Mouse (Mus musculus) thymus, postnatal 10 days (tissue): Measurements from ENCODE around the gene Rora.

Experiments used
- DNase-seq, 2 experiments: peaks; one replicate each; pipeline ENCODE4 v3.0.0; 2021; ENCODE audit warnings: low spot score in 2 of 2

Gene Rora

DNA sequence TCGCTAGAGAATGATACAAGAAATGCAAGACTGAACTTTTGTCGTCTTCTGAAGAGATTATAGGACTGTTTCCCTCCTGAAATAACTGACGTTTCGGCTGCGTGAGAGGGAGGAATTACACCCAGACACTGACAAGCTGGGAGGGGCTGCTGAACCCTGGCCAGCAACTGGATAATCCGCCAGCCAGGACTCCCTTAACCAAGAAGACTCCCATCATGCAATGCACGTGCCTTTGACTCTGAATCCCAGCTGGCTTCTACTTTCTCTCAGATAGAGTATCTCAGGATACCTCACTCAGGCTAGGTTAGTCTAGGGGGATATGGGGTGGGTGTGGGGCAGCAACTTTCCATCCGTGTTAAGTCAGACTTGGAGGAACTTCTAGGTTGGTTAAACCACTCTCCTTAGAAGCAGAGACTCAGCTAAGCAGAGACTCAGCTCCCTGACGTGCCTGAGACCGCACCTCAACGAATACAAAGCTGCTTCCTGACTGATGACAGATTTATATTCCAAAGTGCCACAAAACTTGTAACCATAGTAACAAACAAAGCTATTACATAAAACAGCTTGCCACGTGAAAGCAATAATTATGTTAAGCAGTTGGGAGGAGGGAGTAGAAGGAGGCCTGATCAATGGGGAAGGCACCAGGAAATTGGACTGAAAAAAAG lies 302.8 kb downstream of the Rora start:
- DNase-seq, result no peak

DNA sequence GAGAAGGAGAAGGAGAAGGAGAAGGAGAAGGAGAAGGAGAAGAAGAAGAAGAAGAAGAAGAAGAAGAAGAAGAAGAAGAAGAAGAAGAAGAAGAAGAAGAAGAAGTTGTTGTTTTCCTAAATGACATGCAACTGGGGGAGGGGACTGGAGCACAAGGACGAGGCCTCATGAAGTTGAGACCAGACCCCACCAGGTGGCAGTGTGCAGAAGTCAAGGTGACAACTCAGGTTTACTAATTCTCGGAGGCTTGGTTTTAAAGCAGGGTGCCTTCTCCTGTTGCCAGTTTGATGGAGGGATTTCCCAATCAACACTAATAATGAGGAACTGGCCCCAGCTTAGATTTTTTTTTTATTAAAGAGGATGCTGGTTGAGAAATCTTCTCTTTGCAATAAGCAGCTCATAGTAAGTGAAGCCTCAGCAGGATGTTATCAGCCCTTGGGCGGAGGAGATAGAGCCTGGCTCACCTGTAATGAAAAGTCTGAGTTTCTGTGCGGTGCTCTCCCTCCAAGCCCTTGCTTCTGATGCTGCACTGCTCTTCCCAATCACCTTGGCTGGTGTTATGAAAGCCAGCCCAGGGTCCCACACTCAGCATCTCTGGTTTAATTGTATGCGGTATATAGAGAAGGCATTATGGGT lies 303.5 kb downstream of the Rora start:
- peak; percentile 56 to 81 for DNase-seq

DNA sequence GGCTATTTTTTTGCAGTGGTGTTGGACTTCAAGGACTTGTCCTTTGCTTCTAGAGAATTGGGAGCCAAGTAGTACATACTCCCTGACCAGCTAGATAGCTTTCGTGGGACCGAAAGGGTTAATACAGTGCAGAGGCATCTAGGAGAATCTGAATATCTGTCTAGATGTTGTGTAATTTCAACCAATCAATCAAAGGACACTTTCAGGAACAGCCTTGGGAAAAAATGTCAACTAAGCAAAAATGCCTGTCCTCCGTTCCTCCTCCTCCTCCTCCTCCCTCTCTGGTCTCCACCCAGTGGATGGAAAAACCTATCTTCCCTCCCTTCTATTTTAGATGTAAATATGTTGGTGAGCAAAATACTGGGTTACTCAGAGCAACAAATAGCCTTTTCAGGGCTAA lies 304.2 kb downstream of the Rora start:
- no peak for DNase-seq

DNA sequence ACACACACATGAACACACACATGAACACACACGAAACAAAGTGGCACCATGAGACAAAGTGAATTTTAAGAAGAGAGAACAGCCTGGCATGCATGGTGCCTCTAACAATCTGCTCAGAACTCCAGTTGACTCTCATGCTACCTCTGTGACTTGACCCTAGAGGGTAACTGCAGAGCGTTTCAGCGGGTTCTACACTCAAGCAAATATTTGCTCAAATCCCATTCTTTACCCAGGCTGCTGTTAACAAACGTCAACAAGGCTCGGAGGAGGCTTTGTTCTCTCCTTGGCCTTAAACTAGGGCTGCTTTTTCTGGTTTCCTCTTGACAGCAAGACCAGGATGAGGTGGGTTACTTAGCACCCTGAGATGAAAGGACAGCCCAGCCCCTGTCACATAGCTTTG lies 305.3 kb downstream of the Rora start:
- DNase-seq, result no peak

DNA sequence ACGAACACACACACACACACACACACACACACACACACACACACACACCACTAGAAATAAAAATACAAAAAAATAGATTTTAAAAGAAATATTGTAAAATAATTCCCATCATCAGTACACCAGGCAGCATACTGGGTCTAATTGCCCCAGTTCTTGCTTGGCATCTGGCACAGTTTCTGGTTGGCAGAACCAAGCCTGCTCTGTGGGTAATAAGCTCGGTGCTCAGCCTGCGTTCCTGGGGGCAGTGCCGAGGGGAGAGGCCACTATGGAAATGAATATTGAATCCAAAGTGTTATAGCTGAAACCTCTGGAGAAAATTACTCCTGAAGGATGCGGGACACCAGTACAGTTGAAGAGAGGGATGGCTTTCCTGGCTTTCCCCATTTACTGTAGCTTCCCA lies 310.3 kb downstream of the Rora start:
- no peak for DNase-seq

DNA sequence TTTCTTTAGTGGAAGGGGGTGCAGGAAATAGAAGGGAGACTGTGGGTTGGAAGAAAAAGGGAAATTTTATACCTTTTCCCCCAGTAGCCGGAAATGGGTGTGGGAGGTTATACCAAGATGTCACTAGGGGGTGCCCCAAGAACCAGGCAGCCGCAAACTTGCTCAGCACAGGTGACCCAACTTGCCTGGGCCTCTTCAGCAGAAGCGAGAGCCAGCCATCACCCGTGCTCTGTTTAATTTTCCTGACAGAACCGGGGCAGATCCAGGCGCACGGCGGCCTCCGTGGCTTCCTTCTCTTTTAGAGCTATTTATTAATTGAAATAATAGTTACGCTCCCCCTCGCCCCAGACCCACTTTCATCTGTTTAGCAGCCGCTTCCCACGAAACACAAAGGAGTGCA lies 313.0 kb downstream of the Rora start:
- DNase-seq, result peak; percentile 53 to 69

DNA sequence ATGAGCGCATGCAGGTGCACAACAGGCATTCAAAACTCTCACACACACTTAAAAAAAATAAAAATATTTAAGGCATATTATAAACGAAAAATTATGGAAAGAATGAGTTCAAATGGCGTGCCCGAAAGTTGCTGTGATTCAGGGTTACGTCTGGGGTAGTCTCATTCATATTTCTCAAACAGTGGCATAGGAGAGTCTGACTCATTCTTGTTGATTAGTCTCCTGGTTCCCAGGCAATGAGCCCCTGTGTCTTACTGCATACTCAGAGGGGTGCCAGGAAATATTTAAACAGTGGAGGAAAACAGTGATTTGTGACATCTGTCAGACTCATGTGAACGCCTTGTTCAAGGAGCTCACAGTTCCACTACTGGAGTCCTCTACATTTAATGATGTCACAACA lies 316.5 kb downstream of the Rora start:
- DNase-seq, result no peak

DNA sequence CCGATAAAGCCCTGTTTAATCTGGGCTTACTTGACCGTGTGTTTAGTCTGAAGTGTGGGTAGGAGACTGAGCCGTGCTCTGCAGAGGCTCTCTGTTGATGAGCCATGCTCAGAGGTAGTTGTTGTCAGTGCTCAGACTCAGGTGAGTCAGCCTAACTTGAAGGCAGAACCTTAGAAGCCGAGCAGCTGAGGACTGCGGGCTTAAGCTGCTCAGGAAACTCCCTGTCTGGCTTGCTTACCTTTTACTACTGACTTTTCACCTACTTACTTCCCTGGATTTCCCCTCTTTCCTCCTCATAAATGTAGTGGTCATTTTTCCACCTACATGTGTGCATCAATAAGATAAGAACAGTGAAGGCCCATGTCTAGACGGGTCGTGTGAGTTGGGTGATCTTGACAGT lies 318.7 kb downstream of the Rora start:
- no peak for DNase-seq

DNA sequence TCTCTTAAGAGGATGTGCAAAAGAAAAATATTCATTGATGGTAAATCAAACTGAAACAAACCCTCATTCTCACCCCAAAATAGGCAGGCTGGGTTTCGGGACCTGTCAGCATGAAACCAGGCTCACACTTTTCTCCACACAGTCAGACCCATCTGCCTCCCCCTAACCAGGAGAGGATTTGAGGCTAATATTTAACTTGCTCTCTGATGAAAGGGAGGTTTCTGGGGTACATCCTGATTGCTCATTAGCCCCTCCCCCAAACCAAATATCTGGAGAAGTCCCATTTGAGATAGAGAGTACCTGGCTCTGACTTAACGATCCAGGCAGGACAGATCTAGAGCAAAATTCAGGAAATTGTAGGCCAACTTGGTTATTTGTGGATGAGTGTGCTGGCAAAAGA lies 320.9 kb downstream of the Rora start:
- DNase-seq, result no peak

DNA sequence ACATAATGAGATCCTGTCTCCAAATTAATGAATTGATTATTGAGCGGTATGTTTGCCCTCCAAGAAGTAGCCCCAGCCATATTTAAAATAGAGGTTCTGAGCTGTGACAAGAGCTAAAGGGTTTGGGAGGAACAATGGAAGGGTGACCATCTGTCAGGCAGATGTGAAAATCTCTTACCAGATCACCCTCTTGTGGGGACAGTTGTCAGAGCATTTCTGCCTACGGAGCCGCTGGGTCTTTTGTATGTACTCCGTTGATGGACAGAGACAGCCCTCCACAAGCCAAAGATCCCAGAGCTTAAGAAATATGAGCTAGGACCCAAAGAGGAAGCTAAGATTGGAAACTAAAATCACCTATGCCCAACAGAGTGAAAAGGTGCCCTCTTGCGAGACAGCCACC lies 322.6 kb downstream of the Rora start:
- DNase-seq, result no peak

DNA sequence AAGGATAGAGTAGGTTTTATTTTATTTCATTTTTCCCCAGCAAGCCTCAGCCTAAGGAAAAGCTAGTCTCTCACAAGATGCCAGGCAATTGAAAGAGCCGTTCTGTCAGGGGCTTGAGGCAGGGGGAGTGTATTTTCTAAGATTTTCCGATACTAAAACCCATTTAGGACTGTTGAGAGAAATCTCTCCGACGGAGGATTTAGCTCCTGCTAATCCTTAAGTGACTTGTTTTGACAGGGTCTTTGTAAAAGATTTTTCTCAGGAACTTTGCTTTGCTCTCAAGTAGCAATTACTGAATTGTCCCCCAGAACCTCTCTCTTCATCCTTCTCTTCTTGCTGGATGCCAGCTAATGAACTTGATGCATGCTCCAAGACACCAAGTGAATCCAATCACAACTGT lies 323.3 kb downstream of the Rora start:
- DNase-seq, result no peak

DNA sequence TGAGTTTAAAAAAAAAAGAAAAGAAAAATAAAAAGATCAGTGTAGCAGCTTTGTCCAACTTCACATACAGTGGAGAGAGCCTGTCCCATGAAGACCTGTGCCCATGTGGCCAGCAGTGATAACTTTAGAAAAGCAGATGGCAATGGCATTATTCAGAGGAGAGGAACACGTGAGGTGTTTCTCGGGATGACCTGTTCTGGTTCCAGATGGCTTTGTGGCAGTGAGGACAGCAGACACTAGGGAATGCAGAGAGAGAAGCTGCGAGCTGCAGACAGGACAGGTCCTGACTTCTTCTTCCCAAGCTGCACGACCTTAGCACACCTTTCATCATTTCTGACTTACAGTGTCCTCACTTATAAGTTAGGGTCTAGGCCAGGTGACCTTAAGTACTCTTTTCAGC lies 325.1 kb downstream of the Rora start:
- no peak for DNase-seq

DNA sequence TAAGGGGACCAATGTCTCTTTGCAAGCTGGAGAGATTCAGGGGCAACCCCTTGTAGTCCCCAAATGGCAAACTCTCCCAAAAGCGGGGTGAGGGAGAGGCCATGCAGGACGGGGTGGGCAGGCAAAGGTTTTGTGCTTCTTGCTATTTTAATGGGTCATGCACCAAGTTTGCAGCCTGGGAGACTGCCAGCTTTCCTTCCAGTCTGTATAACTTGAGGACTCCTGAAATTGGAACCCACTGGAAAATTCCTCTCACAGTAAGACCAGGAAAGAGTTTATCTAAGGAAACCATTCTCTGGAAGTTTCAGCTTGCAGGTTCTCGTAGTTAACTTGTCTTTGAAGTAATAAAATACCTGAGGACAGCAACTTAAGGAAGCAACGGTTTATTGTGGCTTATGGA lies 326.5 kb downstream of the Rora start:
- no peak for DNase-seq

DNA sequence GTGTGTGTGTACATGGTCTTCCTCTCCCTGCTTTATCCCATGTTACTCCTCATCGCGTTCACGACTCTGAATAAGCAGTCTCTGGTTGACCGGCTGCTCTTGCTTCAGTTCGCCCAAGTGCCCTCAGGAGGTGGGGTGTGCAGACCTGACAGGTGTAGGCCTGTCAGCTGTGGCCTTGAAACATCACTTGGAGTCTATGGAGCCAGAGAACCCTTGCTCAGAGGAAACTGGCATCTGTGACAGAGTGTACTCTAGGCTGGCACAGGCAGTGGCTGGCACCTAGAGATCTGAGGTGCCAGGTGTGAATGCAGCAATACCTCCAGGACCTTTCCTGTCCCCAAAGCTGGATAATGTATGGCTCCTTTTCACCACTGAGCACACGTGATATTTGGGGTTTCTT lies 331.5 kb downstream of the Rora start:
- DNase-seq, result no peak

DNA sequence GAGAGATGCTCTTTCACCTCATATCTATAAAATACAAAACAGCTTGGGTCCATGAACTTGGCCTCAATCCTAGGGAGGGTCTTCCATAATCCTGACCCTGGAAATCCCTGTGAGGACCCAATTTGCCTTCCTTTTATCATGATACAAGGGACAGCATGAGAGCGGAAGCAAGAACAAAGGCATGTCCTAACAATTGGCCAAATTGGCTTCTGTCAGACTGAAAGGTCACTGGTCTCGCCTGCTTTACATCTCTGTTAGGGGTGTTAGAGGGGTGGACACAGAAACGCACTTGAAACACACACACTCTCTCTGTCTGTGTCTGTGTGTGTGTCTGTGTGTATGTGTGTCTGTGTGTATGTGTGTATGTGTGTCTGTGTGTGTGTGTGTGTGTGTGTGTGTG lies 332.2 kb downstream of the Rora start:
- DNase-seq, result no peak

DNA sequence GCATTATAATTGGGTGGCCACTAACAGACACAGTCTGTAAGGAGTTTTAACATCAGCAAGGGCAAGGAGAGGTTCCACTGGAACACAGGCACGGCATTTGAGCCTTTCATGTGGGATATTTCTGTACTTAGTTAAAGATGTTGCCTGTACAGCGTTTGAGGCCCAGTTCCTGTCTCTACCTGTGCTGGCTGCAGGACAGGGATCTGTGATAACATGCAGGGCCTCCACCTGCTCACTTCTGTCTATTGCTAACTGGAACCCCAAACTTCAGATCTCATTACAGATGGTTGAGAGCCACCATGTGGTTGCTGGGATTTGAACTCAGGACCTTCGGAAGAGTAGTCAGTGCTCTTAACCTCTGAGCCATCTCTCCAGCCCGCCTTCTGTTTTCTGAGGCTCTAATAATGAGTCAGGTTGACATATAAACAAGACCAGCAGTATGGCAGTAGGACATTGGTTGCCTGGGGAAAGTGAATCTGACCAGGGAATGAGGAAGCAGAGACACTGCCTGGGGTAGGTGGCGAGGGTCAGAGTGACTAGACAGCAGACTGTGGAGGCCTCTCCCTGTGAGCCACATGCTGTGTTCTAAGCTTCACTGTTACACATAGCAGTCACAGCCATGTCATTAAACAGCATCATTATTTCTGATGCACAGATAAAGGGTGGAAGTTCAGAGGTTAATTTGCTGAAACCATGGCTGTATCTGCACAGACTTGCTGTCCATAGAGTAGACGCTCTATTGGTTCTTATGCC lies 333.9 kb downstream of the Rora start:
- DNase-seq, result no peak

DNA sequence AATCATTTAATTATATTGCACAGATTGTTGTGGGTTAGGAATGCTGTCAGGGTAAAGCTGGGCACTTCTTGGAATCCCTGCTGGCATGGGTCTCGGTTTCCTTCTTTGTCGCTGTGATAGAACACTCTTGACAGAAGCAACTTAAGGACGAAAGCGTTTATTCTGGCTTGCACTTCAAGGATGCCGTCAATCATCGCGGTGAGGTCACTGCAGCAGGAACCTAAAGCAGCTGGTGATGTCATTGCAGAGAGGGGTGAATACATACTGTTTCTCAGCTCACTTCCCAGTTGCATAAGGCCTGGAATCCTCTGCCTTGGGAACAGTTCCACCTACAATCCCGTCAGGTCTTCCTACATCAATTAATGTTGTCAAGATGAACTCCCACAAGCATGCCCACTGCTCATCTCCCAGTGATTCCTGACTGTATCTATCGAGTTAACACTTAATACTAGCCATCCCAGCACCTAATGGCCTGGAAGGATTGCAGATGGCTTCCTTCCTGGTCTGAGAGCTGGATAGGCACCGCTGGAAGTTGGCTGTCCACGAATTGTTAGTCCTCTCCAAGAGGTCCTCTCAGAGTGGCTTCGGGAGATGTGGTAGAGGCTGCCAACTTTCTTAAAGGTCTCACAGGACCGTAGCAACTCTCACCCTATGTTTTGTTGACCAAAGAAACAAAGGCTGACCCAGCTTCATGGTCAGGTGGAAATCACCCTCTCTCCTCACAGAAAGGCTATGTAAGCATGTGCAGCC lies 334.8 kb downstream of the Rora start:
- DNase-seq, result no peak

DNA sequence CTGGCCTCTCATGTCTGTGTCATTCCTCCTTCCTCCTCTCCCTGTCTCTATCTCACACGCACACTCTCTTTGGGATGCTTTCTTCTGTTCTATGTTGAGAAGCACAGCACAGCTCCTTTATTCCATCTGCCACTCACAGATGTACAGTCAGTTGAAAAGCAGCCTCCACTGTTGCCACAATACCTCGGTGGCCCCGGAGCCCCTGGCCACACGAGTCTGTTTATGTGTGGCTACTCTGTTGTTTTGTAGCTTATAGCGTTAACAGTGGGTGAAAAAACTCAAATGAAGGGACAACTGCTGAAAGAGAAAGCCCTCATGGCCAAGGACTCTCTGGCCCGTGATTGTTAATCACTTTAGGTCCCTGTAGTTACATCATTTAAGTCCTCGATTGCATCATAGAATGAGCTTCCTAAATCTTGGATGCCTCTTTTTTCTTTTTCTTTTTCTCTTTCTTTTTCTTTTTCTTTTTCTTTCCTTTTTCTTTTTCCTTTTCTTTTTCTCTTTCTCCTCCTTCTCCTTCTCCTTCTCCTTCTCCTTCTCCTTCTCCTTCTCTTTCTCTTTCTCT lies 336.4 kb downstream of the Rora start:
- DNase-seq, result no peak

DNA sequence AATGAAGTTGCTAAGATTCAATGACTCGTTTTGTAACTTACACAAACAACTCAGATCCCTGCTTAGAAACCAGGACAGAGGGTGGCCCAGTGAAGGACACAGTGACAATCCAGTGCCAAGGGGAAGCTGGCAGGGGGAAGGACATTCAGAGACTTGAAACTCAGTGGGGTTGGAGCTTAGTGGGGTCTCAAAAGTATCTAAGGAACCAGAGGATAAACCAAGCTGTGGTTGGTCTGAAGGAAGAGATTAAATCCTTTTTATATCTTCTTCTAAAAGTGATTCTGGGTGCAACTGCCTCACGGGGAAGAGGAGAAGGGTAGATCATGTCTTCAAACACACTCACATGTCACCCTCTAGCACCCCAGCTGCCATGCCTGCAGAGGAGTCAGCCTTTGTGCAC lies 340.3 kb downstream of the Rora start:
- no peak for DNase-seq

DNA sequence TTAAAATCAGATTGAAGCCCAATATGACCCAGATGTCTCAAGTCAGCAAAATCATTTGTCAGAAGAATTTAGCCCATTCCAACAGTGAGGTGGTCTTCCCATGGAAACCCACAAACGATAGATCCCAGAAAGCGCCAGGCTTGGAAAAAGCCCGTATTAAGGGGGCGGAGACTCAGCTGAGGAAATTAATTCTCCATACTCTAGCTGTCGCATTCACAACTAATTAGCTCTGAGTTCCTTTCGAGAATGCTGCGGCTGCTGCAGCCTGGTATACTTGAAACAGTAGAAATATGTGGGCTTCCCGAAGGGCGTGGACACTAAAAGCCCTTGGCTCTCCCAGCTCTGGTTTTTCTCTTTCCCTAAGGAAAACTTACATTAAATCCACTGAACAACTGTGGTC lies 345.4 kb downstream of the Rora start:
- no peak for DNase-seq

DNA sequence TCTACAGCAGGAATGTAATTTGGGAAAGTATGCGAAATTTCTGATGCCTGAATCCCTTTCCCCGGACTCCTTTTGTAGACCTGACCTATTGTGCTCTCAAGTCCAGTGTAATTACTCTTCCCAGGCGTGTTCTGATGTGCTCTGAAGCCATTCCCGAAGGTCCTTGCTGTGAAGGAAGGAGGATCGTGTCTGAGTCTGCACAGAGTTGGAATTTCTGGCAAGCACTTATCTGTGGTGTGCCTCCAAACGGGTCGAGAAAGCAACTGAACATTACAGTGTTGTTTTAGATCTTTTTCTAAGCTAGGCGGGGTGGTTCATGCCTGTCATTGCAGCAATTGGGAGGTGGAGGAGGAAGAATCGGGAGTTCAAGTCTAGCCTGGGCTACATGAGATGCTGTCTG lies 350.9 kb downstream of the Rora start:
- no peak for DNase-seq

DNA sequence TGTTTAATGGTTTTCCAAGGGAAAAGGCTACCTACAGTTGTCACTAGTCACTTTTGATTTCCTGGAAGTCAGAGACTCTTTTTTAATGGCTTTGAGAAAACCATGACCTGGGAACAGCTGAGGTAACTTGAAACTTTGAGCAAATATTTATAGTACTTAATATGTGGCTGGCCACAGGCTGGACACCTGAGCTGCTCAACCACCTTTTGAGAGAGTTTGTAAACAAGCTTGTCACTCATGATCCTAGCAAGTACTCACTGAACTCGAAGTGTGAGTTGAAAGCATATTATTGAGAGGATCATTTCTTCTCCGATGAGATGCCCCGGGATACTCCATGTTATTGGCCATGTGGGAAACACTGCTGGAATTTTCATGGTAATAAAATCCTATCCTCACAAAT lies 353.1 kb downstream of the Rora start:
- DNase-seq, result no peak
